Mouse (Mus musculus): ENCODE results near the gene Prkn.

Prkn gene

DNA sequence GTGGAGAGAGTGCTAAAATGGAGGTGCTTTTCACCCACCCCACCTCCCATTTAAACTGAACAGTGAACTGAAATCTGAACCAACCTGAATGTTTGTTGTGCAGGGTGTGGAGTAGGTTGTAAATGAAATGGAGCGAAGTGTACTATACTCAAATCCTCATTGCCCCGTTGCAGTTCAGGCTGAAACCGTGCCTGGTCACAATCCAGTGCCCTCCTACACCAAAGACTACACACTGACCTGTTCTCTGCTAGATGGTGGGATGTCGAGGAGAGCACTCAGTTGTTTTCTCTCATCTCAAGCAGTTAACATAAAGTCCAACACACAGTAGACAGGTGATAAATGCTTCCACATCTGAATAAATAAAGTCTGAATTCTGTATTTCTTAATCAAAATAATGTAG, 574.1 kb downstream of the Prkn start:
- DNase-seq: no peak

GRCm38 (mm10) chr17:11417150-11417549, 577.0 kb downstream of the Prkn start:
- DNase-seq: no peak

DNA sequence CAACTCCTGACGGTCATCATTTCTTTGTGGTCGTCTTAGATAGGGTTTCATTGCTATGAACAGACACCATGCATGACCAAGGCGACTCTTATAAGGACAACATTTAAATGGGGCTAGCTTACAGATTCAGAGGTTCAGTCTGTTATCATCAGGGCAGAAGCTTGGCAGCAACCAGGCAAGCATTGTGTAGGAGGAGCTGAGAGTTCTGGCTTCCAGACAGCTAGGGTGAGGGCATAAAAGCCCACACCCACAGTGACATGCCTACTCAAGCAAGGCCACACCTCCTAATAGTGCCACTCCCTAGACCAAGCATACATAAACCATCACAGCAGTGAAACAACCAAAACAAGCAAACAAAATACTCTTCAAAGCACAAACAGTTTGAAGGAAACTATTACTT, 579.3 kb downstream of the Prkn start:
- no peak for DNase-seq

- DNase-seq: no peak
These were observed 580.7 kb downstream of the Prkn start for GRCm38 (mm10) chr17:11420839-11421238.

GRCm38 (mm10) chr17:11421264-11421940, 581.2 kb downstream of the Prkn start:
- DNase-seq: no peak

GRCm38 (mm10) chr17:11431323-11431722, 591.1 kb downstream of the Prkn start:
- no peak for DNase-seq

DNA sequence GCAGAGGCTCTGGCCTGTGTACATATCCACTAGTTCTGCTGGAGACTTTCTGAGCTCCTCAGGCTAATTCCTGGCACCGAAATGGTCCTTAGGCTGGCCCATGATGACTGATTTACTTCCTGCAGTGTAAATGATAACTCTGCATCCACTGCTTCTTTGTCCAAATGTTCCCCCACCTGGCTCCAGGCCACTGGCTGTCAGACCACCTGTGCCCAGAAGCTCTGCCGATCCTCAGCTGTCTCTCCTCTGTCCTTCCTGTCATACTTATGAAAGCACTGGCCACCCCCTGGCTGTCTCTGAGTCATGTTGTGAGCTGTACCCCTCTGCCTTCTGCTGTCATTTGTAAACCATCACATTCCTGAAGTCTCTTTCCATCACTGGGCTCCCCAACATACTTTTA, 592.4 kb downstream of the Prkn start:
- no peak for DNase-seq

- DNase-seq: no peak
These were observed 622.5 kb downstream of the Prkn start for GRCm38 (mm10) chr17:11462721-11463120.

GRCm38 (mm10) chr17:11466095-11466494, 625.9 kb downstream of the Prkn start:
- no peak for DNase-seq

- DNase-seq: no peak
These were observed 628.4 kb downstream of the Prkn start for GRCm38 (mm10) chr17:11468624-11469023.

DNA sequence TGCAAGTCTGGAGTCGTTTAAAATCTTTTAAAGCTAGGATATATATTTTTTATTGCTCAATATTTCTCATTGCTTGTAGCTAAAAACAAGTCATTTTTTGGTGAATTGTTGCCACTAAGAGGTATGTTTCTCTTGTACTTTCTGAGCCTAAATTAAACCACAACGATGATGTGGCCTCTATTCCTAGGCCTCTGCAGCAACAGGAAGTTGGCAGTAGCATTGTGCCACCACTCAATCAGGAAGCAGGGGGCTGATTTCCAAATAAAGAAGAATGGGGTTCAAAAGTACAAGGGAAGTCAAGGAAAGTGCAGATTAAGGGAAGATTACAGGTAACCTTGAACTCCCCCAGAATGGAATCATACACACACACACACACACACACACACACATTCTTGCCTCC, 642.8 kb downstream of the Prkn start:
- DNase-seq: no peak

DNA sequence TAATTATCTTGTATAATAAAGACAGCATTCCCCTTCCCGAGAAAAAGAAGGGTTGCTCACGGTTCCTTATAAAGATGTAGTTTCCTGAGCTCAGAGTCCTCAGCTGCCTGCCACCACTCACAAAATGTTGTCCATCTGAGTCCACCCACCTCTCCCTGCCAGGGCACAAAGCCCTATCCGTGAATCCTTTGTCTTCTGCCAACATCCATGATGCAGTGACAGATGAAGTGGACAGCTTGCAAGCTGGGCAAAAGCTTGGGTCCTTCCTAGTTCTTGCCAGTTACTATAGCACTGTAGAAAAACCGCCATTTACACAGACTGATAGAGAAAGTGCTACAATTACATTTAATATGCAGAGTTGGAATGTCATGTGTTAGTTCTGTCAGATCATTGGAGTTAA, 649.9 kb downstream of the Prkn start:
- no peak for DNase-seq

GRCm38 (mm10) chr17:11502556-11502955, 662.4 kb downstream of the Prkn start:
- DNase-seq: no peak

GRCm38 (mm10) chr17:11504496-11504895, 664.3 kb downstream of the Prkn start:
- DNase-seq: no peak

DNA sequence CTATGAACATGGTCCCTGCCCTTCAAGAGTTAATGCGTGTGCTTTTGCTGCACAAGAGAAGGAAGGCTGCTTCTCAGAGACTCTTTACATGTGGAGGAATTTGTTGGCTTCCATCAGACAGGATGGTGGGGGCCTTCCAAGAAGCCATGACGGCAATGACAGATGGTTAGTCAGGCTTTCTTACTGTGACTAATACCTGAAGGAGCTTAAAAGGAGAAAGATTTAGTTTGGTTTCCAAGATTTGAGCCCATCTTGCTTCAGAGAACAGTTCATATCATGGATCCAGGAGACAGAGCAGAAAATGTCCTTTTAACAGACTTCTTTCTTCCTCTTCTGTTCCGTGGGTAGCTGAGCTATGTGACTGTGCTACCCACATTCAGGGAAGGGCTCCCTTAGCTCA, 666.9 kb downstream of the Prkn start:
- no peak for DNase-seq

GRCm38 (mm10) chr17:11510081-11510480, 669.9 kb downstream of the Prkn start:
- no peak for DNase-seq

- no peak for DNase-seq
These were observed 674.0 kb downstream of the Prkn start for GRCm38 (mm10) chr17:11514032-11514761.

GRCm38 (mm10) chr17:11515619-11516018, 675.4 kb downstream of the Prkn start:
- no peak for DNase-seq

DNA sequence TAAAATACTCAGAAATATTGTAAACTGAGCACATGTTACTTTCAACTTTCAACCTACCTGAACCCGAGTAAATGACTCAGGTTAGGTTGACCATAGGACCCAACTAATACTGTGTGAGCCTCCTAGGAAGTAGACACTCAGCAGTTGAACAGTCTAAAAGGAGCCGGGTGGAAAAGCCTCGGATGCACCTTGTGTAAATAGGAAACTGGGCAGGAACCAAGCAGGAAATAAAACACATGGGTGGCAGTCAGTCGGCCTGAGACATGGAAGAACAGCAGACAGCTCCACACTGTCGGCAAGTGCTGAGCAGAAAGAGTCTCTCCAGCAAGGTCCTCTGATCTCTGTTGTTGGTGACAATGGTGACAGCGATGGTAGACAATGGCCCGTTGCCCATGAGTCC, 676.0 kb downstream of the Prkn start:
- DNase-seq: no peak

- DNase-seq: no peak
These were observed 691.9 kb downstream of the Prkn start for GRCm38 (mm10) chr17:11532066-11532465.

DNA sequence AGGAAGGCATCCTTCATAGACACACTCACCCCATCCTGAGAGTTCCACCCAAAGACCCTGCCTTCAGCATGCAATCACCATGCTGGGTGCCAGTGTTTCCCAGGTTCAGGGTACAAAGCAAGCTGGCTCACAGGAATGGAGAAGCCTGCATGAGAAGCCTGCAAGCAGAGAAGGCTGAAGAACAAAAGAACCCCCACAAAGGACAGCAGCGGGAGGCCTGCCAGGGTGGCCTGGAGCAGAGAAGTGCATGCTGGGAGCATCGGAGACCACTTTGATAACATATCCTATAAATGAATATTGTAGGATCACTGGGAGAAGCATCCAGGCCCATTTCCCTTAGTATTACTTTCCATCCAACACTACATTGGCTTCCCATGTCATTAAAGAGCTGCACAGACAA, 692.6 kb downstream of the Prkn start:
- no peak for DNase-seq

- no peak for DNase-seq
These were observed 693.7 kb downstream of the Prkn start for GRCm38 (mm10) chr17:11533835-11534234.

- DNase-seq: no peak
These were observed 698.6 kb downstream of the Prkn start for GRCm38 (mm10) chr17:11538826-11539225.

DNA sequence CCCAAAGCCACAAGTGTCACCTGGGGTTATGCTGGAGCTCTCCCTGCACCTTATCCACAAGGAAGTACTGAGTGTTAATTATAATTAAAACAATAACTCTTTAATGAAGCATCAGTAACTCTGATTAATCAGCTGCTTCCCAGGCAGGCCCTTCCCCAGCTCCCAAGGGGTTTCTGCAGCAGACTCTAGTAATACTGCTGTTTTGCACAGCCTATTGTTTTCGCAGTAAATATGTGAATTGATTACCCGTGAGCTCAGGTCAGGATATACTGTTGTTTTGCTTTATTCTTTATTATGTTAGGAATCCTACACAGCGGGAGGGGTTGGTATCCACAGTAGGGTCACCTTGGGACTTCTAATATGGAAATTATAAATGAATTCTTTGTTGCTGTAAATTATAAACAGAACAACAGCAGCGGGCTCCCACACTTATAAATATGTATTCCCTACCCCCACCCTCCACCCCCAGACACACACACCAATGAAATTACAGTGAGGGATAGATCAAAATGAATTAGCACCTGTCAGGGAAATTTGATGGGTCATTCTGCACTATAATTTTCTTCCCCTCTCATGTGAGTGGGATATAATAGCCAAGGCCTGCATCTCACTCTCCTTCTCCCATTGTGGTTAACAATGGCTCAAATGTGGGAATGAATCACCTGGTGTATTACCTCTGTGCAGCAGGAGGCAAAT, 701.9 kb downstream of the Prkn start:
- DNase-seq: no peak
